Mouse (Mus musculus) embryonic facial prominence, embryonic 12.5 days (tissue): ENCODE results near the gene Zfp541. TPM values are rescaled to one million over a fixed set of nuclear protein-coding genes. Genes with fewer than 3 reads are reported as not detected.
A peak's percentile ranks its signal among the peaks of the same experiment; 100 is the strongest.

Experiments
- ATAC-seq: fragments of 200-750 bp; cut with Nextera tagmentation; 2 replicates; pipeline ENCODE4 v1.8.0; 2017; ENCODE audit not compliant: insufficient number of reproducible peaks, insufficient read depth, low FRiP score, low TSS enrichment
- H3K27ac ChIP-seq: fragments of 300-500 bp; sonication (generic); 2 replicates; pipeline ENCODE4 v1.5.1; 2016; ENCODE audit warnings: mild to moderate bottlenecking
- H3K27me3 ChIP-seq: fragments of 300-500 bp; sonication (generic); 2 replicates; pipeline ENCODE4 v1.6.1; 2016; ENCODE audit warnings: mild to moderate bottlenecking, moderate library complexity
- H3K36me3 ChIP-seq: fragments of 300-500 bp; sonication (generic); 2 replicates; pipeline ENCODE4 v1.6.1; 2016; ENCODE audit warnings: mild to moderate bottlenecking
- H3K4me1 ChIP-seq: fragments of 300-500 bp; sonication (generic); 2 replicates; pipeline ENCODE4 v1.6.1; 2016
- H3K4me2 ChIP-seq: fragments of 300-500 bp; sonication (generic); replicated peaks from 2 replicates; pipeline ENCODE4 v1.6.1; 2016; ENCODE audit warnings: mild to moderate bottlenecking, moderate library complexity
- H3K4me3 ChIP-seq: fragments of 300-500 bp; sonication (generic); 2 replicates; pipeline ENCODE4 v1.5.1; 2016; ENCODE audit warnings: mild to moderate bottlenecking
- H3K9ac ChIP-seq: fragments of 300-500 bp; sonication (generic); 2 replicates; pipeline ENCODE4 v1.6.1; 2016; ENCODE audit warnings: mild to moderate bottlenecking, moderate library complexity
- H3K9me3 ChIP-seq: fragments of 300-500 bp; sonication (generic); 2 replicates; pipeline ENCODE4 v1.6.1; 2016; ENCODE audit warnings: mild to moderate bottlenecking, moderate library complexity
- WGBS: fragments of 180-500 bp; shearing (Covaris S2); methylation state at CpG from one replicate; pipeline ENCODE4 v1.1.7; 2016; 5-methylcytosine and 5-hydroxymethylcytosine counted together
- polyA plus RNA-seq: library from polyadenylated mRNA; unstranded; fragments of >200 nt; fragmentation: Nextera tagmentation; extraction: Ambion mirVana; gene quantifications from 2 replicates; pipeline ENCODE4 v1.2.1, GENCODE M21; 2016

The Zfp541 gene
- polyA plus RNA-seq, 1 experiment from 2014 or later = 0.18 TPM

GRCm38 (mm10) chr7:16098021-16099017, 36.7 kb downstream of the Zfp541 start, which contains the start of gene Napa:
TSS of gene Napa (plus strand) at chr7:16098458.
- under 1% methylated on average over 68 of the region's 68 CpGs for WGBS
- Histone ChIP-seq H3K4me1 (peaks cover 25% of the 10 kb centered on the region), H3K4me2 (peak within 1 kb of the TSS; percentile 94), H3K27ac (peak within 1 kb of the TSS; percentile 67), H3K4me3 (peak within 1 kb of the TSS; percentile 100), H3K36me3 (peaks cover 20% of the 10 kb centered on the region), H3K9me3 (no peaks in the 10 kb centered on the region), H3K9ac (peak within 1 kb of the TSS; percentile 99), H3K27me3 (no peaks in the 10 kb centered on the region)
- peak; percentile 98 for ATAC-seq

GRCm38 (mm10) chr7:16099901-16100300, 38.3 kb downstream of the Zfp541 start:
- Histone ChIP-seq H3K9ac (peak overlapping the region; percentile 99), H3K9me3 (no peaks in the 10 kb centered on the region), H3K36me3 (peaks cover 20% of the 10 kb centered on the region), H3K27me3 (no peaks in the 10 kb centered on the region), H3K27ac (no peak overlapping the region), H3K4me1 (peaks cover 25% of the 10 kb centered on the region), H3K4me3 (peak overlapping the region; percentile 100), H3K4me2 (peak overlapping the region; percentile 94)
- ATAC-seq = no peak
- 81% methylated on average over 4 of the region's 4 CpGs for WGBS

- no peak overlapping the region for H3K27ac ChIP-seq
- no peak overlapping the region for H3K4me3 ChIP-seq
- H3K27me3 ChIP-seq = no peaks in the 10 kb centered on the region
- WGBS = 71% methylated on average over 7 of the region's 7 CpGs
- H3K4me1 ChIP-seq = peaks cover 25% of the 10 kb centered on the region
- ATAC-seq = no peak
- H3K36me3 ChIP-seq = peaks cover 25% of the 10 kb centered on the region
- H3K9me3 ChIP-seq = no peaks in the 10 kb centered on the region
- no peak overlapping the region for H3K4me2 ChIP-seq
- 0 out of 2 replicates have a peak overlapping the region, but pooled peaks have one; percentile 0 for H3K9ac ChIP-seq
Measured at GRCm38 (mm10) chr7:16101081-16101480, 39.5 kb downstream of the Zfp541 start.

- Histone ChIP-seq H3K4me3 (no peak overlapping the region), H3K4me2 (no peak overlapping the region), H3K36me3 (peaks cover 25% of the 10 kb centered on the region), H3K9me3 (no peaks in the 10 kb centered on the region), H3K27ac (no peak overlapping the region), H3K4me1 (peaks cover 25% of the 10 kb centered on the region), H3K27me3 (no peaks in the 10 kb centered on the region), H3K9ac (no peak overlapping the region)
- WGBS = 73% methylated on average over 15 of the region's 15 CpGs
- ATAC-seq = no peak
Measured at GRCm38 (mm10) chr7:16101726-16102475, 40.3 kb downstream of the Zfp541 start.

GRCm38 (mm10) chr7:16102686-16103226, 41.1 kb downstream of the Zfp541 start:
- Histone ChIP-seq H3K9ac (no peak overlapping the region), H3K36me3 (peaks cover 34% of the 10 kb centered on the region), H3K4me2 (no peak overlapping the region), H3K4me1 (peaks cover 21% of the 10 kb centered on the region), H3K27me3 (no peaks in the 10 kb centered on the region), H3K27ac (no peak overlapping the region), H3K4me3 (no peak overlapping the region), H3K9me3 (no peaks in the 10 kb centered on the region)
- no peak for ATAC-seq
- WGBS = 89% methylated on average over 5 of the region's 5 CpGs

GRCm38 (mm10) chr7:16103760-16104159, 42.1 kb downstream of the Zfp541 start:
- no peak overlapping the region for H3K4me2 ChIP-seq
- ATAC-seq = no peak; the same call in 1 of the 2 replicates
- H3K9ac ChIP-seq = no peak overlapping the region
- 59% methylated on average over 6 of the region's 6 CpGs for WGBS
- H3K4me1 ChIP-seq = peaks cover 21% of the 10 kb centered on the region
- H3K27ac ChIP-seq = no peak overlapping the region
- no peaks in the 10 kb centered on the region for H3K27me3 ChIP-seq
- H3K36me3 ChIP-seq = peaks cover 44% of the 10 kb centered on the region
- no peaks in the 10 kb centered on the region for H3K9me3 ChIP-seq
- H3K4me3 ChIP-seq = no peak overlapping the region

- WGBS = 92% methylated on average over 7 of the region's 7 CpGs
- Histone ChIP-seq H3K4me1 (peaks cover 13% of the 10 kb centered on the region), H3K36me3 (peaks cover 54% of the 10 kb centered on the region), H3K9me3 (no peaks in the 10 kb centered on the region), H3K27ac (no peak overlapping the region), H3K4me3 (no peak overlapping the region), H3K9ac (no peak overlapping the region), H3K4me2 (no peak overlapping the region), H3K27me3 (no peaks in the 10 kb centered on the region)
- ATAC-seq = no peak
Measured at GRCm38 (mm10) chr7:16104611-16105388, 43.2 kb downstream of the Zfp541 start.

GRCm38 (mm10) chr7:16108886-16109542, 47.4 kb downstream of the Zfp541 start:
- peaks cover 73% of the 10 kb centered on the region for H3K36me3 ChIP-seq
- 89% methylated on average over 9 of the region's 9 CpGs for WGBS
- H3K9me3 ChIP-seq = no peaks in the 10 kb centered on the region
- ATAC-seq = no peak
- no peak overlapping the region for H3K4me3 ChIP-seq
- H3K9ac ChIP-seq = no peak overlapping the region
- H3K4me2 ChIP-seq = no peak overlapping the region
- H3K27ac ChIP-seq = no peak overlapping the region
- H3K4me1 ChIP-seq = no peaks in the 10 kb centered on the region
- no peaks in the 10 kb centered on the region for H3K27me3 ChIP-seq

- Histone ChIP-seq H3K9me3 (no peaks in the 10 kb centered on the region), H3K4me3 (no peak overlapping the region), H3K4me1 (no peaks in the 10 kb centered on the region), H3K36me3 (peaks cover 85% of the 10 kb centered on the region), H3K27ac (no peak overlapping the region), H3K27me3 (no peaks in the 10 kb centered on the region), H3K4me2 (no peak overlapping the region), H3K9ac (no peak overlapping the region)
- ATAC-seq = no peak
- 94% methylated on average over 8 of the region's 8 CpGs for WGBS
Measured at GRCm38 (mm10) chr7:16110158-16110557, 48.5 kb downstream of the Zfp541 start.

GRCm38 (mm10) chr7:16111284-16112090, 49.9 kb downstream of the Zfp541 start:
- Histone ChIP-seq H3K27me3 (no peaks in the 10 kb centered on the region), H3K36me3 (peaks cover 93% of the 10 kb centered on the region), H3K4me2 (no peak overlapping the region), H3K9ac (no peak overlapping the region), H3K27ac (no peak overlapping the region), H3K4me3 (no peak overlapping the region), H3K4me1 (no peaks in the 10 kb centered on the region), H3K9me3 (no peaks in the 10 kb centered on the region)
- no peak for ATAC-seq
- 89% methylated on average over 7 of the region's 7 CpGs for WGBS
